Mouse (Mus musculus) G1E (cell line): ENCODE measurements around the gene Ugcg.

ENCODE experiments used
- CTCF ChIP-seq: IDR thresholded peaks from 2 replicates; pipeline ENCODE4 v1.5.1; 2012; ENCODE audit warnings: low read depth, low read length, inconsistent platforms, mixed read lengths
- GATA1 ChIP-seq: IDR thresholded peaks from 2 replicates; pipeline ENCODE4 v1.6.1; 2012; ENCODE audit warnings: borderline replicate concordance, low read length, inconsistent platforms, mixed read lengths
- POLR2AphosphoS5 ChIP-seq: IDR thresholded peaks from 2 replicates; pipeline ENCODE4 v1.6.1; 2012; ENCODE audit warnings: low read depth, low read length, inconsistent platforms; ENCODE audit not compliant: insufficient replicate concordance

GRCm38 (mm10) chr4:59222226-59222625 lies 33.2 kb downstream of the Ugcg start:
- TF ChIP-seq CTCF (no peak), POLR2AphosphoS5 (no peak), GATA1 (no peak)
